Mouse (Mus musculus) testis, adult 2 months (tissue): ENCODE results near the gene Mmadhc.

Experiments
- CTCF ChIP-seq: fragments of 200-500 bp; IDR thresholded peaks from 2 replicates; pipeline ENCODE4 v1.5.1; 2012; ENCODE audit warnings: low read depth, mild to moderate bottlenecking, inconsistent platforms, low read length, moderate library complexity; ENCODE audit not compliant: control insufficient read depth, insufficient read depth, insufficient replicate concordance
- POLR2A ChIP-seq: fragments of 200-500 bp; IDR thresholded peaks from 2 replicates; pipeline ENCODE4 v1.6.1; 2012; ENCODE audit warnings: low read depth, mild to moderate bottlenecking, inconsistent platforms, low read length, moderate library complexity; ENCODE audit not compliant: control insufficient read depth

DNA sequence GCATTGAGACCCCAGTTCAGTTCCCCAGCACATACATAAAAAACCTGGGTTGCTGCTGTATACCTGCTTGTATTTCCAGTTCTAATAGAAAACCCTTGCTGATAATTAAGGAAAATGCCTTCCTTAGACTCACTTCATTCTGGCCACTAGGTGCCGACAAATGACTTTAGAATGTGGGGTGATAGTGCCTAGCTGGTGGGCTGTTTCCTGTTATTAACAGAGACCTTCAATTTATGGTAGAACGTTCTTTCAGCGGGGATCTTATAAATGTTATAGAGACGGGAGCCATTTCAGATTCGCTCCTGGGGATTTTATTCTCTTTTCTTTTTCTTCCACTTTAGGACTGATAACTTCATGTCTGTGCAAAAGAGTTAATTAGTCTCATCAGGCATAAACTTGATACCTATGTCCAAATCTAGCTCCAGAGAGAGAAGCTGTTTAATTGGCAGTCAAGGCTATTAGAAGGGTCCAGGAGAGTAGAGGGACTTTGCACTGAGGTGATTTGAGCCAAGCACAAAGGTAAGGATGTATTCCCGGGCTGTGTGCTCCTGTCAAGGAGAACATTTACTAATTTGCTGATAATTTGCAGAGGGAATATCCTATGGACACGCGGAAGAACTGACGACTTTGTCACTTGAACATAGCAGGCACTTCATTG lies 10.2 kb upstream of the Mmadhc start:
- TF ChIP-seq CTCF (peak; percentile 17; the same call in 1 of the 2 replicates), POLR2A (no peak)
